Mouse (Mus musculus) midbrain, postnatal 0 days (tissue): ENCODE measurements around the gene Hoxa11. TPM values are rescaled to one million over a fixed set of nuclear protein-coding genes. Genes with fewer than 3 reads are reported as not detected.

Experiments
- ATAC-seq: fragments of 200-750 bp; cut with Nextera tagmentation; 2 replicates; pipeline ENCODE4 v1.8.0; 2017; ENCODE audit warnings: moderate number of reproducible peaks, mild to moderate bottlenecking, moderate TSS enrichment, moderate library complexity; ENCODE audit not compliant: low FRiP score
- DNase-seq: peaks from one replicate; pipeline ENCODE4 v3.0.0-alpha.2; 2015; ENCODE audit warnings: low spot score
- H3K27ac ChIP-seq: fragments of 300-500 bp; sonication (generic); 2 replicates; pipeline ENCODE4 v1.5.1; 2014; ENCODE audit warnings: low read depth, mild to moderate bottlenecking, low read length, mixed read lengths
- H3K27me3 ChIP-seq: fragments of 300-500 bp; sonication (generic); 2 replicates; pipeline ENCODE4 v1.6.1; 2014; ENCODE audit warnings: low read length, control low read depth, mixed read lengths; ENCODE audit not compliant: insufficient read depth
- H3K36me3 ChIP-seq: fragments of 300-500 bp; sonication (generic); 2 replicates; pipeline ENCODE4 v1.6.1; 2014; ENCODE audit warnings: low read length, control low read depth, mixed read lengths; ENCODE audit not compliant: insufficient read depth
- H3K4me1 ChIP-seq: fragments of 300-500 bp; sonication (generic); 2 replicates; pipeline ENCODE4 v1.6.1; 2014; ENCODE audit warnings: mild to moderate bottlenecking, control low read depth, antibody characterized with exemption, low read length, mixed read lengths; ENCODE audit not compliant: insufficient read depth
- H3K4me2 ChIP-seq: fragments of 300-500 bp; sonication (generic); 2 replicates; pipeline ENCODE4 v1.6.1; 2014; ENCODE audit warnings: low read depth, mild to moderate bottlenecking, low read length, mixed read lengths; ENCODE audit not compliant: poor library complexity, severe bottlenecking
- H3K4me3 ChIP-seq: fragments of 300-500 bp; sonication (generic); 2 replicates; pipeline ENCODE4 v1.5.1; 2014; ENCODE audit warnings: low read depth, mild to moderate bottlenecking, low read length, moderate library complexity
- H3K9ac ChIP-seq: fragments of 300-500 bp; sonication (generic); replicated peaks from 2 replicates; pipeline ENCODE4 v1.6.1; 2014; ENCODE audit warnings: mild to moderate bottlenecking, low read length, moderate library complexity, mixed read lengths; ENCODE audit not compliant: poor library complexity, severe bottlenecking
- H3K9me3 ChIP-seq: fragments of 300-500 bp; sonication (generic); 2 replicates; pipeline ENCODE4 v1.6.1; 2016; ENCODE audit warnings: low read length, control low read depth
- CTCF ChIP-seq: IDR thresholded peaks from 2 replicates; pipeline ENCODE4 v1.5.1; 2016; ENCODE audit warnings: antibody characterized with exemption, mild to moderate bottlenecking
- WGBS: fragments of 180-500 bp; shearing (Covaris S2); extraction: QIAGEN DNeasy Blood & Tissue Kit; methylation state at CpG from one replicate; pipeline ENCODE4 v1.1.7; 2014; 5-methylcytosine and 5-hydroxymethylcytosine counted together
- polyA plus RNA-seq: library from polyadenylated mRNA; unstranded; fragments of >200 nt; fragmentation: Nextera tagmentation; extraction: Ambion mirVana; gene quantifications from 2 replicates; pipeline ENCODE4 v1.2.1, GENCODE M21; 2015
- total RNA-seq: library from RNA; depleted of rRNA; stranded (reverse); fragments of >200 nt; gene quantifications from 2 replicates; pipeline ENCODE4 v1.2.3, GENCODE M21; 2014

The Hoxa11 gene
- total and polyA plus RNA-seq, 2 experiments from 2014 or later = not detected

DNA sequence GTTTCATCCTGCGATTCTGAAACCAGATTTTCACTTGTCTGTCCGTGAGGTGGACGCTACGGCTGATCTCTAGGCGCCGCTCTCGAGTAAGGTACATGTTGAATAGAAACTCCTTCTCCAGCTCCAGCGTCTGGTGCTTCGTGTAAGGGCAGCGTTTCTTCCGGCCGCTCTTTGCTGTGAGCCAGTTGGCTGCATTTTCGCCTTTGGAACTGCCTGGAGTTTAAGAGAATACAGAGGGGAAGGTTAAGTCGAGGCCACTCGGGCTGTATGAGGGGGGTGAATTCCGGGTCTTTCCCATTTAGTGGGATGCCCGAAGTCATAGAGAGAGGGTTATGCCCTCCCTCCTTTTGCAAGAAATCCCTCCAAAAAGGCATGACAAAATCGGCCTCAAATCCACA lies 13.0 kb downstream of the Hoxa11 start:
- WGBS = 2% methylated on average over 18 of the region's 18 CpGs
- Histone ChIP-seq H3K27me3 (peaks cover 93% of the 10 kb centered on the region), H3K27ac (no peak overlapping the region), H3K36me3 (no peaks in the 10 kb centered on the region), H3K4me1 (no peaks in the 10 kb centered on the region), H3K9ac (no peak overlapping the region), H3K4me3 (no peak overlapping the region), H3K9me3 (no peaks in the 10 kb centered on the region), H3K4me2 (no peak overlapping the region)
- no peak for ATAC-seq
- DNase-seq = no peak
- no peak for TF ChIP-seq CTCF

DNA sequence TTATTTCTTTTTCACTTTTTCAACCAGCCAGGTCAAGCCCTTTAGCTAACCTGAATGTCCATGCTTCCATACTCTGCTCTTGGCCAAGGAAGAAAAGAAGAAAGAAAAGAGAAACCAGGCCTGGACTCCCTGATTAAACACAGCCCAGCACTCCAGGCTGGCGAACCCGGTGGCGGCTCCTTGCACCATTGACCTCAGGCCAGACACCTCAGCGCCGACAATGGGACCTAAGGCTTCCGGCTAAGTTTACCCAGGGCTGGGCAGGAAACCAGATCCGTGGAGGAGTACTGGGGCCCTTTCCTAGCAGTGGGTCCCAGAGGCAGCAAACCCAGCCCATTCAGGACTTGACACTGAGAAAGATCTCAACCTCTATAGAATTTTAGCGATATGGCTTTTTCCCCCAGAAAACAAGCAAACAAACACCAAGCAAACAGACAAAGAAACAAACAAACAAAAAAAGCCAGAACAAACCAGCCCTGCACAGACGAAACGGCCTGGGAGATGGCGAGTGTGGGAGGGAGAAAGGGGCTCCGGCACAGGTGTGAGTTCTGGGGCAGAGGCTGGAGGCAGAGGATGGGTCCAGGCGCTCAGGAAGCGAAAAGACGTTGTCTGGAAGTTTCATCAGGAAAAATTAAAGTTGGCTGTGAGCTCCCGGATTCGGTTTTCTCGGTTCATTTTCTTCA lies 13.6 kb downstream of the Hoxa11 start:
- 2% methylated on average over 18 of the region's 18 CpGs for WGBS
- no peak overlapping the region for H3K4me3 ChIP-seq
- H3K36me3 ChIP-seq = no peaks in the 10 kb centered on the region
- no peak overlapping the region for H3K4me2 ChIP-seq
- H3K9me3 ChIP-seq = no peaks in the 10 kb centered on the region
- no peak overlapping the region for H3K9ac ChIP-seq
- no peak for TF ChIP-seq CTCF
- H3K27ac ChIP-seq = no peak overlapping the region
- no peak for ATAC-seq
- no peaks in the 10 kb centered on the region for H3K4me1 ChIP-seq
- no peak for DNase-seq
- peaks cover 93% of the 10 kb centered on the region for H3K27me3 ChIP-seq

DNA sequence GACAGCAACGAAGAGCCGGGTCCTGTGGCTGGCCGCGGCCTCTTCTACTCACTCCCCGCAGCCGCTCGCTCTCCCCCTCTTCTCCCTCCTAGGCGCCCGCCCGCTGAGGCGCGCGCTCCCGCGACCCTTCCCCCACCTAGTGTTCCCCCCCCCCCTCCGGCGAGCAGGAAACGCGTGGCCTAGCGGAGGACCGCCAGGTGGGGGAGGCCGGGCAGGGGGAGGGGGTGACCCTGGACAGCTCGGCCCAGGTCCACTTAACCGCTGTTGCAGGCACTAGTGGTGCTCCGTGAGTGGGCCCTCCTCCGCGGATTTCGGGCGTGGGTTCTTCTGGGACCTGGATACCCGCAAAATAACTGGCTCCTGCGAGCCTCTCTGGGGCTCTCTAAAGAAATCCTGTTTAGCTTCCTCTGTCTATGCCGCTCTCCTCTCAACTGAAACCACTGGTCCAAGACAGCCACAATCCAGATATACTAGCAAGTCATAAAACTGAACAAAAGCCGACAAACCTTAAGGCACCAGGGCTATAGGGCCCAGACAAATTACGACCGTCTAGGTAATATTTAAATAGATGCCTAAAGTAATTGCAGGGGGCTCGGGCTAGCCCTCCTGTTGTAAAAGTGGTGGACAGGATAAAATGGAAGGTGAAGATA lies 15.0 kb downstream of the Hoxa11 start, which contains the start of gene Hoxa9:
Gene Hoxa9 (minus strand): TSS at position 574 of the 650 bp plus-strand sequence.
- Histone ChIP-seq H3K4me3 (no peak within 1 kb of the TSS), H3K4me2 (no peak within 1 kb of the TSS), H3K27ac (no peak within 1 kb of the TSS), H3K9me3 (no peaks in the 10 kb centered on the region), H3K4me1 (no peaks in the 10 kb centered on the region), H3K27me3 (peaks cover 90% of the 10 kb centered on the region), H3K9ac (no peak within 1 kb of the TSS), H3K36me3 (no peaks in the 10 kb centered on the region)
- DNase-seq (no peak), ATAC-seq (no peak)
- WGBS = under 1% methylated on average over 24 of the region's 36 CpGs
- no peak for TF ChIP-seq CTCF

DNA sequence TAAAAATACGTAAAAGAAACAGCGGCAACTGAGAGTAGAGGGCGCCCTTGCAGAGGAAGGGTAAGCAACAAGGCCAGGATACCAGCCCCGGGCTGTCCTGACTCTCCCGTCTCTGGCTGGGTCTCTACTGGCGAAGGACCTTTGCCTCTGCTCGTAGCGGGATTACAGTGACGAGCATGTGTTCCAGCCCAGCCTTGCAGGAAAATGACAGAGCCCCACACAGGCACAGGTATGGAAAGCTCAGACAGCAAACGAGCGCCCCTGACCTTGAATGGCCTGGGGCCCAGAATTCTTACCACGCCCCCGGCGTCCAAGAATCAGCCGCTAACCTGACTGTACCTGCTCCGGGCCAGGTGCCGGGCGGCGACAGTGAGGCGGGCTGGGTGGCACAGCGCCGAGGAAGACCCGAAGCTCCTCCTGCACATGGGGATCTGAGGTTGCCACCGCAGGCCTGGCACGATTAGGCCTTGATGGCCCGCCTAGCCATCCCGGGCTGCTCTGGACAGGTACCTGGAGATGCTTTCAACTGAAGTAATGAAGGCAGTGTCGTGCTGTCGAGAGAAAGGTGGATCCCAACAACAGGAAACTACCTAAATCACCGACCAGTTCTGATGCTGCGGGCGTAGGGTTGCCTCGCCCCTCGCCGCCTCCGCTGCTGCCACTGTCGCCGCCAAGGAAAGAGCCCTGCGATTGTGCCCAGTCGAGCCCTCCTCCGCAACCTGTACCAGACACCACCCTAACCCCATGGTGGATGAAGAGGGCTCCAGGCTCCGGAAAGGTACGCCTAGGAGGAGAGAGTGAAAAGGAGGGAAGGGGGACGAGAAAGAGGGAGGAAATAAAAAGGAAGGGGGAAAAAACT lies 15.8 kb downstream of the Hoxa11 start:
- Histone ChIP-seq H3K36me3 (no peaks in the 10 kb centered on the region), H3K4me3 (no peak overlapping the region), H3K27me3 (peaks cover 90% of the 10 kb centered on the region), H3K4me2 (no peak overlapping the region), H3K27ac (no peak overlapping the region), H3K9ac (no peak overlapping the region), H3K4me1 (no peaks in the 10 kb centered on the region), H3K9me3 (no peaks in the 10 kb centered on the region)
- no peak for ATAC-seq
- WGBS = 3% methylated on average over 43 of the region's 44 CpGs
- no peak for DNase-seq
- TF ChIP-seq CTCF = no peak

DNA sequence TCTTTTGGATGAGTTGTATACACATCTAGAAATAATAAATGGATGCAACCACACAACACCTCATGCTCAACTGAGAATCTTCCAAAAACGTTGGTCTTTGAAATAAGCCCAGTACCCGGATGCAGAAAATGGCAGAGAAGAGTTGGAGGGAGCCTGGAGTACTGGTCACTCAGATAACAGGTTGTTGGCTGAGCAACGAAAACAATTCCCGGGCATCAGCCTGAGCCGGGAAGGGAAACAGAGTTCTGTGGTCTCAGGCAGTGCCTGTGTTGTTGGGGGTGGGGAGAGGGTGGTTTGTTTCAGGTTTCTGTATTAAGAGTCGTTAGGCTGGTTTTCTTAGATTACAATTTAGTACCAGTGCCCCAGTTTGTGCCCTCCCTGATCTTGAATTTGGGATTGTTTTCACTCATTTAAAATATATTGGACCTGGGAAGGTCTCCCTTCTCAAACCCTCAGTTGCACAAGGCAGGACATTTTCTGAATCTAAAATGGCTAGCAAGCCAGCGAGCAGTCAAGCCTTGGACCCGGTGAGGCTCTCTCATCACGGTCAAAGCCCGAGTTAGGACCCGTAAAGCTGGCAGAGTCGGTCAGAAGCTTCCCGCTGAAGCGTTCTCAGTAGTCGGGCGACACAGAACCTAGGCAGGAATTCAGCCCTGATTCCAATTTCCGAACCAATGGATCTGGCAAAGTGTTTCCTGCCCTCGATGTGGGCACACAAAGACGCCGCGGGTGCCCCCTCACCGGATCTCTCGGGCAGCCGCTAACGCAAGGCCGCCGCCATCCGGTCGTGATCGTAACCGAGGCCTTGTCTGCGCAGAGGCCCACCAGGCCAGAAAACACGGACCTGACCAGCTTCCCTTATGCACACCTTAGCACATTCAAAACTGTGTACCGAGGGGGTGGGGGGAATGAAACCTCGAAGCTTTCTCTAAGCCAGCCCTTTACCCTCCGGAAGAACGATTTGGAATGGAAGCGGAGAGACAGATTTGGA lies 16.8 kb downstream of the Hoxa11 start:
- 2% methylated on average over 38 of the region's 38 CpGs for WGBS
- Histone ChIP-seq H3K27me3 (peaks cover 90% of the 10 kb centered on the region), H3K4me2 (no peak overlapping the region), H3K4me1 (no peaks in the 10 kb centered on the region), H3K9ac (no peak overlapping the region), H3K36me3 (no peaks in the 10 kb centered on the region), H3K27ac (no peak overlapping the region), H3K4me3 (no peak overlapping the region), H3K9me3 (no peaks in the 10 kb centered on the region)
- ATAC-seq = no peak
- TF ChIP-seq CTCF = no peak
- no peak for DNase-seq
